Mouse (Mus musculus): ENCODE measurements at regions not wholly inside any gene's neighbourhood (a gene's known extent, or its start where the extent isn't known, plus 50 kb on each side); places are given as distances from the start of the nearest gene placed in this dataset.

DNA sequence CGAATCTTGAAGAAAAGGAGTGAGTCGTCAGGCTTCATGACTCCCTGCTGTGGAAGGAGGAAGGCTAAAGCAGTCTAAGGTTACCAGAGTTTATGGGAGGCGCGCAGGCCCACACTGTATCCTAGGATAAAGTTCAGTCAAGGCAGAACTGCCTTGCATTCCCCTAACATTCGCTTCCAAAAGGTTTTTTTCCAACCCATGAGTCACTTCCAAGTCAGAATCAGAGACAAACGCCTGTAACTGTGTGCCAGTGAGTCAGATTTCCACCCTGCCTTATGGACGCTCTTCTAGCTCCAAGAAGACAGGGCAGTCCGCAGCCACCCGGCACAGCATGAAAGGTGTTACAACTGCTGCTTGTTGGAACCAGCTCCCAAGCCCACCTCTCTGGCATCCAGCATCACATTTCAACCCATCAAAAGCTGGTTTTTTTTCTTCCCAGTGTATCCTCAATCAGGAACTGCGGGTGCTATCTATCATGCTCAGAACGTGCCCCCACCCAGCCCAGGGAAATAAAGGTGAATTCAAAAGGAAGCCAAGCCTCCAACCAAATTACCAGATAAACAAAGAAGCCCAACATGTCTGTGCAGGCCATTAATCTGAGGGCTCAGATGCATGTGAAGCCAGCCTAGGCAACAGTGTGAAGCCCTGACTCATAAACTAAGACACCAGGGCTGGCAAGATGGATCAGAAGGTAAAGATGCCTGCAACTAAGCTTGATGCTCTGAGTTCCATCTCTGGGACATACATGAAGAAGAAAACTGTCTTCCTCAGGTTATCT, 138.2 kb upstream of the Tbl1xr1 start:
- no peaks in the 10 kb centered on the region for H3K27me3 ChIP-seq (replicated peaks)
- H3K4me2 ChIP-seq: no peak overlapping the region
- 39% methylated on average over 11 of the region's 11 CpGs for WGBS
- no peak overlapping the region for H3K27ac ChIP-seq (ENCODE audit: poor library complexity, severe bottlenecking)
- H3K9ac ChIP-seq: no peak overlapping the region
- H3K4me1 ChIP-seq (replicated peaks): peaks cover 30% of the 10 kb centered on the region
- no peaks in the 10 kb centered on the region for H3K9me3 ChIP-seq (replicated peaks)
- ATAC-seq (ENCODE audit: insufficient number of reproducible peaks, low FRiP score): no peak
- H3K4me3 ChIP-seq: no peak overlapping the region
- no peaks in the 10 kb centered on the region for H3K36me3 ChIP-seq

DNA sequence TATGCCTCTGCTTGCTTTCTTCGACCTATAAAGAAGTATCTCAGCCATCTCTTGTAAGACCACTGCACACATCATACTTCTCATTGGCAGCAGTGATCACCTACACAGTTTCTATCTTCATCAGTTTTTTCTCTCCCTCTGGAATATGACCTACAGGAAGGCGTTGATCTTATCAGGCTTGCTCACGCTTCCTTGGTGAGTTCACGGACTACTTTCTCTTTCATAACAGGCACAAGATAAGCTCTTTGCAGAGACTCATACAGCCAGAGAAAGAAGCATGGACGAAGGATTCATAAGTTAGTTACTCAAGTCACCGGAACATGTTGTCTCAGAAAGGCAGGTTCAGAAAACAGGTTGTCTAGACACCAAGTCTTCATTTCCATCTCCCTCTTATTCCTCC, 136.7 kb upstream of the Tbl1xr1 start:
- peaks cover 25% of the 10 kb centered on the region for H3K4me1 ChIP-seq (replicated peaks)
- whole genome bisulfite sequencing: 69% methylated on average over 6 of the region's 6 CpGs
- H3K27me3 ChIP-seq (replicated peaks): no peaks in the 10 kb centered on the region
- no peaks in the 10 kb centered on the region for H3K36me3 ChIP-seq
- no peak overlapping the region for H3K4me2 ChIP-seq
- no peak for ATAC-seq (ENCODE audit: insufficient number of reproducible peaks, low FRiP score)
- H3K9ac ChIP-seq: no peak overlapping the region
- H3K9me3 ChIP-seq (replicated peaks): no peaks in the 10 kb centered on the region
- H3K4me3 ChIP-seq: no peak overlapping the region
- no peak overlapping the region for H3K27ac ChIP-seq (ENCODE audit: poor library complexity, severe bottlenecking)

DNA sequence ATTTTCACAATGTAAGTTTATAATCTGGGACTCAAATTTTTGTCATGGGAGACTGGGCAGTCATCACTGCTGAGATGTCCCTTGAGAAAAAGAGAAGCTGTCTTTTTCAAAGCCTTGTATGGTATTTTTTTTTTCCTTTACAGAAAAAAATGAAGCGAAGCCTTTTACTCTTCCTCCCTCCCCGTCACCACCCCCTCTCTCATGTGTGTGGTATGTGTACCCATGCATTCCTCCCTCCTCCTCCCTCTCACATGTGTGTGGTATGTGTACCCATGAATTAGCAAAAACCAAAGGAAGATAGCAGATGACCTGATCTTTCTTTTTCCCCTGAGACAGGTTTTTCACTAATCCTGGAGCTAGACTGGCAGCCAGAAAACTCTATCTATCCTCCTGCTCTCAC, 134.9 kb upstream of the Tbl1xr1 start:
- 76% methylated on average over 2 of the region's 2 CpGs for WGBS
- no peak for ATAC-seq (ENCODE audit: insufficient number of reproducible peaks, low FRiP score)
- Histone ChIP-seq H3K4me2 (no peak overlapping the region), H3K4me1 (replicated peaks) (peaks cover 13% of the 10 kb centered on the region), H3K36me3 (no peaks in the 10 kb centered on the region), H3K27ac (ENCODE audit: poor library complexity, severe bottlenecking) (no peak overlapping the region), H3K9ac (no peak overlapping the region), H3K9me3 (replicated peaks) (no peaks in the 10 kb centered on the region), H3K27me3 (replicated peaks) (no peaks in the 10 kb centered on the region), H3K4me3 (no peak overlapping the region)

DNA sequence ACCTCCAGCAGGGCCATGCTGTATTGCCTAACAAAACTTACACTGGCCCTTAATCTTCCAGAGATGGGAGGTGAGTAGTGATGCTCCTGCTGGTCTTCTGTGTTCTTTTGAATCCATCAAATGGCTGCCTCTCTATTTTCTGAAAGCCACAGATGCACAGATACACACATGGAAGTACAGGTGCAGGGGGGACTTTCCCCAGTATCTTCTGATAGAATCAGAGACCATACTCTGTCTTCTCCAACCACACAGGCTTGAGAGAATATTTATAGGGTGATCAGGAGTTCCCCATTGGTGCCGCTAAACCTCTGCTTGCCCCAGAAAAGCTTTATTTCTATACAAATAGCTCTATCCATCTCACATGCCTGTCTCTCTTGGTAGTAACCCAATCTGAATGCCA, 133.5 kb upstream of the Tbl1xr1 start:
- H3K4me3 ChIP-seq: no peak overlapping the region
- WGBS: 95% methylated on average over 1 of the region's 1 CpGs
- H3K4me1 ChIP-seq (replicated peaks): no peaks in the 10 kb centered on the region
- H3K27ac ChIP-seq (ENCODE audit: poor library complexity, severe bottlenecking): no peak overlapping the region
- H3K9me3 ChIP-seq (replicated peaks): no peaks in the 10 kb centered on the region
- no peaks in the 10 kb centered on the region for H3K36me3 ChIP-seq
- ATAC-seq (ENCODE audit: insufficient number of reproducible peaks, low FRiP score): no peak
- H3K9ac ChIP-seq: no peak overlapping the region
- no peaks in the 10 kb centered on the region for H3K27me3 ChIP-seq (replicated peaks)
- no peak overlapping the region for H3K4me2 ChIP-seq

DNA sequence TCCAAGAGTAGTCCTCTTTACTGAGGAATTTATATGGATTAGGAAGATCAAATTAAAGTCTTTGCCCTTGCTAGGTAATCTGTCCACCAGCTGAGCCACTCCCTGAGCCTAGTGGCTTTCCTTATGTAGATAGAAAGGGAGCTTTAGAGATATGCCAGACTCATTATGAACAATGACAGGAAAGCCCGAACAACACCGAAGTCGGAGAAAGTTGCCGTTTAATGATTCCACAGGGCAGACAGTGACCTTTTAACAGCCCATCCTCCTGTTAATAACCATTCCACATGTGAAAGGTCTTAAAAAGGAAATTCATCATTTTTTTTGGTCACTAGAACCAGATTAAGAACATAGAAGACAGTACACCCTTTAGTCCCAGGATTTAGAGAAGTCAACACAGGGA, 130.7 kb upstream of the Tbl1xr1 start:
- Histone ChIP-seq H3K36me3 (no peaks in the 10 kb centered on the region), H3K9ac (no peak overlapping the region), H3K9me3 (replicated peaks) (no peaks in the 10 kb centered on the region), H3K27ac (ENCODE audit: poor library complexity, severe bottlenecking) (no peak overlapping the region), H3K4me1 (replicated peaks) (peaks cover 9% of the 10 kb centered on the region; the same call in 1 of the 2 replicates), H3K4me2 (no peak overlapping the region), H3K27me3 (replicated peaks) (no peaks in the 10 kb centered on the region), H3K4me3 (no peak overlapping the region)
- 57% methylated on average over 4 of the region's 4 CpGs for WGBS
- no peak for ATAC-seq (ENCODE audit: insufficient number of reproducible peaks, low FRiP score)

DNA sequence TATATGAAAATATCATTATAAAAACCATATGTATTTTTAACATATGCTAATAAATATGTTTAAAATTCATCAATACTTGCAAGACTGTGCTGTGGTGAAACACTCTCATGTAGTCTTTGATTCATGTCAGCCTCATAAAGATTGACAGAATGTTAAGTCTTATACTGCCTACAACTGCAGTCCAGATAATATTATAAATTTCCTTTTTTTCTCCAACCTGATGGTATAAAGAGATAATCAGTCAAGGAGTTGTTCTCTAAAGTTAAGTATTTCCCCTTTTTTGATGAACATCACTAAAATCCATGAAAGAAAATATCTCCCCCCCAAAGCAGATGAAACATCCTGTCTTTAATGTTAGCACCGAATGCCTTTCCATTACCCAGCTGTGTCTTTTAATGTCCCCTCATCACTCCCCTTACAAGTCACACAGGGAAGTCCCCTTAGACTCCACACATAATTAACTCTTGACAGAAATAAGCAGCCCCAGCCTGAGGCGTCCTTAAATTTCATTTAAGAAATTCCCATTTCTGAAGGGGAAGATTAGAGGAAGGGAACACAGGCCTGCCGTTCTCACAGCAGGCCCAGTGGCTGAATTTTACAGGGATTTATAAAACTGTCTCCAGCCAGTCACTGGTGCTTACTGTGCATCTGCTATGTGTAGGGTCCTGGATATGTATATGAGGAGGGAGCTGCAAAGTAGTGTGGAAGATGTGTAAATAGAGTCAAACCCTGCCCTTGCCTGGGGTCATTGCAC, 129.0 kb upstream of the Tbl1xr1 start:
- 57% methylated on average over 3 of the region's 3 CpGs for whole genome bisulfite sequencing
- H3K27me3 ChIP-seq (replicated peaks): no peaks in the 10 kb centered on the region
- ATAC-seq (ENCODE audit: insufficient number of reproducible peaks, low FRiP score): no peak

DNA sequence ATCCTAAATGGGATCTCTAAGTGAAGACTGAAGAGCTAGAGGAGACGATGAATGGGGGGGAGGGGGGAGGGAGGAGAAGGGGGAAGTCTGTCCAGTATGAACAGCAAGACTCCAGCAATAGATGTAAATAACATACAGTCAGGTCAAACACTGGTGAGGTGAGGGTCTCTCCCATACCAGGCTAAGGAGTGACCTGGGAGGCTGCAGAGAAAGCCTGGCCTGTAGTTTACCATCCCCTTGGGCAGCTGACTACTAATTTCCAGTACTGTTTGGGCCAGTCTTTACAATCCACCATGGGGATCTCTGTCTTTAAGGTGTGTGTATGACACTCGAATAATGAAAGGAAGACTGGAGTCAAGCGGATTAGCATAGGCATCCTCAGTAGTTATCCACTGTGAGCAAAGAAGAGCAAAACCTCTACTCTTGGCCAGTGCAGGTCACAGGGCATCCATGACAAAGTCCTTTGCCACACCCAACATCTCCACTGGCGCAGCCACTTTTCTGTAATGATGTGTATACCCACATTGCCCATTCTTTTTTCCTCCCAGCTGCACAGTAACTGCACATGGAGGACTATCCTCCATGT, 128.3 kb upstream of the Tbl1xr1 start:
- Histone ChIP-seq H3K27ac (ENCODE audit: poor library complexity, severe bottlenecking) (no peak overlapping the region), H3K36me3 (no peaks in the 10 kb centered on the region), H3K4me3 (no peak overlapping the region), H3K9ac (no peak overlapping the region), H3K9me3 (replicated peaks) (no peaks in the 10 kb centered on the region), H3K4me2 (no peak overlapping the region), H3K4me1 (replicated peaks) (peaks cover 24% of the 10 kb centered on the region), H3K27me3 (replicated peaks) (no peaks in the 10 kb centered on the region)
- 70% methylated on average over 4 of the region's 4 CpGs for whole genome bisulfite sequencing
- ATAC-seq (ENCODE audit: insufficient number of reproducible peaks, low FRiP score): no peak

More for the DNA sequence above, 129.0 kb upstream of the Tbl1xr1 start:
- Histone ChIP-seq H3K9ac (no peak overlapping the region), H3K4me1 (replicated peaks) (peaks cover 17% of the 10 kb centered on the region), H3K9me3 (replicated peaks) (no peaks in the 10 kb centered on the region), H3K27ac (ENCODE audit: poor library complexity, severe bottlenecking) (no peak overlapping the region), H3K4me3 (no peak overlapping the region), H3K4me2 (no peak overlapping the region), H3K36me3 (no peaks in the 10 kb centered on the region)

DNA sequence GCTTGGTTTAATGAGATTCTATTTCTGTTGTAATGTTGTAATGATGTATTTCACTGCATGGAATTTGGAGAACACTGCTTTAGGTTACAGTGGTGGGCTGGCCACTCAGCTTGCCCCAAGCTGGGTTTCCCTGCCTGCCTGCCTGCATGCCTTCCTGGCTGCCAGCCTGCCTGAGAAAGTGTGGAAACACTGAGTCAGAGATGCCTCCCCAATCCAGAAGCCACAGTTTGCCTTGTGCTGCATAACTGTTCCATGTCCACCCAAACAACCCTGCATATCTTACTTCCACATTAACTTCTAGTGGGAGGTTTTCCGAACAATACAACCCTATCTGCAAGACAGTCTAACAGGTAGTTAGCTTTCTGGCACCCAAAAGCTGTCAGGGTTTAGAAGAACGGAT, 127.0 kb upstream of the Tbl1xr1 start:
- WGBS: 59% methylated on average over 2 of the region's 2 CpGs
- Histone ChIP-seq H3K27ac (ENCODE audit: poor library complexity, severe bottlenecking) (no peak overlapping the region), H3K9me3 (replicated peaks) (no peaks in the 10 kb centered on the region), H3K4me1 (replicated peaks) (peaks cover 26% of the 10 kb centered on the region), H3K27me3 (replicated peaks) (no peaks in the 10 kb centered on the region), H3K9ac (no peak overlapping the region), H3K4me3 (no peak overlapping the region), H3K36me3 (no peaks in the 10 kb centered on the region), H3K4me2 (no peak overlapping the region)
- ATAC-seq (ENCODE audit: insufficient number of reproducible peaks, low FRiP score): no peak

DNA sequence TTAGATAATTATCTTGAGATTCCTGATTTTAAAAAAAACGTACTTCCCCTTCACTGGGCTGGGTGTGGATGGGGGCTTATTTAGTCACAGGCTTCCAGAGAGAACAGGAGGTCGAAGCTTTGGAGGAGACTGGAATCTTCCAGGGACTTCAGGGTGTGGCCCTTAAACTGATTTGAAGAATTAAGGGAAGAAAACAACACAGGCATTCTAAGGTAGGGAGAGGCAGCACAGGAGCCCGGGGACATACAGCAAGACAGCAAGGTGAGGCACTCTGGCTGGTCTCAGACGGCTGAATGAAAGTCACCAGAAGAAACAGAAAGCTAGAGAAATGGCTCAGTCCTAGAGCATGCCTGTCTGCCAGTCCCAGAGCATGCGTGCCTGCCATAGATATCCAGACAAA, 125.9 kb upstream of the Tbl1xr1 start:
- Histone ChIP-seq H3K36me3 (no peaks in the 10 kb centered on the region), H3K4me3 (no peak overlapping the region), H3K4me1 (replicated peaks) (peaks cover 29% of the 10 kb centered on the region), H3K9me3 (replicated peaks) (no peaks in the 10 kb centered on the region), H3K27me3 (replicated peaks) (no peaks in the 10 kb centered on the region), H3K4me2 (no peak overlapping the region), H3K9ac (no peak overlapping the region), H3K27ac (ENCODE audit: poor library complexity, severe bottlenecking) (no peak overlapping the region)
- 62% methylated on average over 5 of the region's 5 CpGs for WGBS
- no peak for ATAC-seq (ENCODE audit: insufficient number of reproducible peaks, low FRiP score)

DNA sequence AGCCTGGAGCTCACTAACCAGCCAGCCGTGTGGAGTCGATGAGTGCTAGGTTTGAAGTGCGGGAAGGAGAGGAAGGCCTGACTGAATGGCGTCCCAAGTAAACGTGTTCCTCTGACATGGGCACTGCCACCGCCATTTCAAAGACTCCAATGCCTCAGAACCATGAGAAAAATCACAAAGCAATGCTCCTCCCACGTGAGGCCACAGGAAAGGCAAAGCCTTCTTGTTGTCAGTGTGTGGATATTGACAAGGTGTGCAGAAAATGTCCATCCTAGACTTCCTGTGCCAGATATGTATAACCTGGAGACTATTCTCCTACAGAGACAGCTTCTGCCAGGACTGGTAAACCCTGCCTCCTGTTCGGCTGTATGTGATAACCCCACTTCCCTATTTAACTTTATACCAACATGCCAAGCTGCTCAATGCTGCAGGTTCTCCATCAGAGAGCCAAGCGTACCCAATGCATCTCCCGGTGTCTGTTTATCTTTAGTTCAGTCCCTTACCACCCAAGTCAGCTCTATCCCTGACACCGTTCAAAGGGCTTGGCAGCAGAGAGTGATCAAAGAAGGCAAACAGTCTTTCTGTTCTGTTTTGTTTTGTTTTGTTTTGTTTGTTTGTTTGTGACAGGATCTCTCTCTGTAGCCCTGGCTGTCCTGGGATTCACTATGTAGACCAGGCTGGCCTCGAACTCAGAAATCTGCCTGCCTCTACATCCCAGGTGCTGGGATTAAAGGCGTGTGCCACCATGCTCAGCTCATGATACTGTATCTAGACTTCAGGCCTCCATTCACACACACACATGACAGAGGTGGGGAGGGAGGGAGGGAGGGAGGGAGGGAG, 124.8 kb upstream of the Tbl1xr1 start:
- WGBS: 78% methylated on average over 13 of the region's 13 CpGs
- Histone ChIP-seq H3K4me3 (no peak overlapping the region), H3K4me1 (replicated peaks) (peaks cover 29% of the 10 kb centered on the region), H3K9me3 (replicated peaks) (no peaks in the 10 kb centered on the region), H3K9ac (no peak overlapping the region), H3K36me3 (no peaks in the 10 kb centered on the region), H3K27me3 (replicated peaks) (no peaks in the 10 kb centered on the region), H3K4me2 (no peak overlapping the region), H3K27ac (ENCODE audit: poor library complexity, severe bottlenecking) (no peak overlapping the region; the same call in 1 of the 2 replicates)
- no peak for ATAC-seq (ENCODE audit: insufficient number of reproducible peaks, low FRiP score)
